Mouse (Mus musculus) stomach, postnatal 0 days (tissue): ENCODE measurements around the gene Gm20671.

Experiments
- CTCF ChIP-seq: IDR thresholded peaks from 2 replicates; pipeline ENCODE4 v1.5.1; 2016; ENCODE audit warnings: antibody characterized with exemption, low read depth, mild to moderate bottlenecking, moderate library complexity
- EP300 ChIP-seq: optimal IDR thresholded peaks from 2 replicates; pipeline ENCODE3; 2016; ENCODE audit warnings: antibody characterized with exemption

- TF ChIP-seq EP300: no peak
- TF ChIP-seq CTCF: no peak
Measured at GRCm38 (mm10) chr5:32872346-32872745, 45.4 kb upstream of the Gm20671 start.
